Mouse (Mus musculus) CD8-positive naive resting alpha-beta T cell, adult 2 months (primary cell): ENCODE measurements around the gene Krt82.

Experiments
- DNase-seq, 2 experiments: peaks; one replicate each; pipeline ENCODE4 v3.0.0; 2022; ENCODE audit warnings: low read depth in 2 of 2, low spot score in 2 of 2

Gene Krt82

GRCm38 (mm10) chr15:101550567-101550966 lies at the start of gene Krt82:
Gene Krt82 (minus strand): TSS chr15:101550667.
- DNase-seq = no peak

- no peak for DNase-seq
Measured at GRCm38 (mm10) chr15:101599123-101599522, 48.7 kb upstream of the Krt82 start.

- DNase-seq = no peak
Measured at GRCm38 (mm10) chr15:101588216-101588615, 37.7 kb upstream of the Krt82 start.

GRCm38 (mm10) chr15:101584456-101584855 lies 34.0 kb upstream of the Krt82 start:
- DNase-seq = no peak

- DNase-seq = no peak
Measured at GRCm38 (mm10) chr15:101583211-101583965, 32.9 kb upstream of the Krt82 start.

GRCm38 (mm10) chr15:101581701-101582100 lies 31.2 kb upstream of the Krt82 start:
- DNase-seq = no peak

- DNase-seq = no peak
Measured at GRCm38 (mm10) chr15:101575506-101575905, 25.0 kb upstream of the Krt82 start.

GRCm38 (mm10) chr15:101573796-101574345 lies 23.4 kb upstream of the Krt82 start, which contains the start of gene Krt75:
Gene Krt75 (minus strand): TSS chr15:101573904.
- no peak for DNase-seq

GRCm38 (mm10) chr15:101567780-101568179 lies 17.3 kb upstream of the Krt82 start:
- no peak for DNase-seq

GRCm38 (mm10) chr15:101562850-101563249 lies 12.4 kb upstream of the Krt82 start, which contains the start of gene Krt90:
Gene Krt90 (minus strand): TSS chr15:101562950.
- no peak for DNase-seq

GRCm38 (mm10) chr15:101558034-101558646 lies 7.7 kb upstream of the Krt82 start:
- DNase-seq = no peak

- no peak for DNase-seq
Measured at GRCm38 (mm10) chr15:101553169-101553568, 2.7 kb upstream of the Krt82 start.

- DNase-seq = no peak
Measured at GRCm38 (mm10) chr15:101552188-101552587, 1.7 kb upstream of the Krt82 start.

- no peak for DNase-seq
Measured at GRCm38 (mm10) chr15:101544478-101544877, 6.0 kb downstream of the Krt82 start.

- DNase-seq = no peak
Measured at GRCm38 (mm10) chr15:101542543-101542942, 7.9 kb downstream of the Krt82 start.

GRCm38 (mm10) chr15:101538580-101538900 lies 11.9 kb downstream of the Krt82 start:
- no peak for DNase-seq

- no peak for DNase-seq
Measured at GRCm38 (mm10) chr15:101537864-101538579, 12.4 kb downstream of the Krt82 start.

- no peak for DNase-seq
Measured at GRCm38 (mm10) chr15:101536054-101536850, 14.2 kb downstream of the Krt82 start.

- no peak for DNase-seq
Measured at GRCm38 (mm10) chr15:101532720-101533119, 17.7 kb downstream of the Krt82 start, which contains the start of gene Krt84. Gene Krt84 (minus strand): TSS chr15:101532820.

GRCm38 (mm10) chr15:101522556-101523232 lies 27.8 kb downstream of the Krt82 start:
- no peak for DNase-seq
